Mouse (Mus musculus) neural tube, embryonic 15.5 days (tissue): ENCODE data around the gene H13. TPM values are rescaled to one million over a fixed set of nuclear protein-coding genes. Genes with fewer than 3 reads are reported as not detected.

Source experiments
- ATAC-seq: fragments of 200-750 bp; cut with Nextera tagmentation; 2 replicates; pipeline ENCODE4 v1.8.0; 2017; ENCODE audit warnings: mild to moderate bottlenecking, moderate TSS enrichment, moderate library complexity; ENCODE audit not compliant: low FRiP score
- H3K27ac ChIP-seq: fragments of 300-500 bp; sonication (generic); replicated peaks from 2 replicates; pipeline ENCODE4 v1.5.1; 2015; ENCODE audit warnings: mild to moderate bottlenecking, inconsistent platforms
- H3K27me3 ChIP-seq: fragments of 300-500 bp; sonication (generic); replicated peaks from 2 replicates; pipeline ENCODE4 v1.6.1; 2015; ENCODE audit warnings: inconsistent platforms
- H3K36me3 ChIP-seq: fragments of 300-500 bp; sonication (generic); 2 replicates; pipeline ENCODE4 v1.6.1; 2015; ENCODE audit warnings: inconsistent platforms
- H3K4me1 ChIP-seq: fragments of 300-500 bp; sonication (generic); 2 replicates; pipeline ENCODE4 v1.6.1; 2015; ENCODE audit warnings: inconsistent platforms
- H3K4me2 ChIP-seq: fragments of 300-500 bp; sonication (generic); 2 replicates; pipeline ENCODE4 v1.6.1; 2015; ENCODE audit warnings: inconsistent platforms, mild to moderate bottlenecking, moderate library complexity
- H3K4me3 ChIP-seq: fragments of 300-500 bp; sonication (generic); replicated peaks from 2 replicates; pipeline ENCODE4 v1.5.1; 2015; ENCODE audit warnings: mild to moderate bottlenecking, inconsistent platforms
- H3K9ac ChIP-seq: fragments of 300-500 bp; sonication (generic); replicated peaks from 2 replicates; pipeline ENCODE4 v1.6.1; 2015; ENCODE audit warnings: mild to moderate bottlenecking, inconsistent platforms
- H3K9me3 ChIP-seq: fragments of 300-500 bp; sonication (generic); replicated peaks from 2 replicates; pipeline ENCODE4 v1.6.1; 2016; ENCODE audit warnings: inconsistent platforms
- WGBS: fragments of 180-500 bp; shearing (Covaris S2); methylation state at CpG from one replicate; pipeline ENCODE4 v1.1.7; 2015; ENCODE audit warnings: mixed read lengths; 5-methylcytosine and 5-hydroxymethylcytosine counted together
- polyA plus RNA-seq: library from polyadenylated mRNA; unstranded; fragments of >200 nt; fragmentation: Nextera tagmentation; extraction: Ambion mirVana; gene quantifications from 2 replicates; pipeline ENCODE4 v1.2.1, GENCODE M21; 2015

H13 gene
- polyA plus RNA-seq, 1 experiment from 2014 or later = 152 TPM

DNA sequence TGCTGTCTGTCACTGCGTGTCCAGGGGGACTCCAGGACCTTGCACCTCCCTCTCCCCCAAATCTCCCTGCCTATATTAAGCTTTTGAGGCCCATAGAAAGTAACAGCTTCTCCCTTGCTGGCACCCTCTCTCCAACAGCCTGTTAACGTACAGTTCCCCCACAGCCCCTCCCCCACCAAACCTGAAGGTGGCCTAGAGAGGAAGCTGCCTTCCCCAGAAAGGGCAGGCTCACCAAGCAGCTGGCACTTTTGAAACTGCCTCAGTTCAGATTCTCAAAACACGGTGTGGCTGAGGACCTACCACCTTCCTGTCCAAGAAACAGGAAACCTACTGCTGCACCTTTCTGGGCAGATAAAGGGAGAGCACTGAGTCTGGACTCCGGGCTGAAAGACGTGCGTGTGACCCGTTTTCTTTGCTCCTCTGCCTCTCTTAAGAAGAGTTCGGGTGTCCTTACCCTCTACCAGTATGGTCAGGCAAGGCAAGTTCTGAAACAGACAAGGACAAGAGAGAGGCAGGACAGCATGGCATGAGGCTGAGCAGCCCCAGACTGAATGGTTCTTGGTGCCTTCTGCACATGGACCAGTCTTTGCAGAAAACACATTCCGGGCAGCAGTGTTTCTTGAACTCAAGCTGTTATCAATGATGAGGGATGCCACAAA, 1.9 kb downstream of the H13 start:
- Histone ChIP-seq H3K9ac (peak overlapping the region; percentile 99), H3K27ac (peak overlapping the region; percentile 98), H3K4me1 (peaks cover 52% of the 10 kb centered on the region), H3K9me3 (no peaks in the 10 kb centered on the region), H3K27me3 (no peaks in the 10 kb centered on the region), H3K4me2 (peak overlapping the region; percentile 92), H3K36me3 (peaks cover 22% of the 10 kb centered on the region), H3K4me3 (peak overlapping the region; percentile 97)
- ATAC-seq = no peak
- WGBS = 62% methylated on average over 9 of the region's 9 CpGs

- Histone ChIP-seq H3K4me1 (peaks cover 53% of the 10 kb centered on the region), H3K36me3 (peaks cover 27% of the 10 kb centered on the region), H3K27ac (0 out of 2 replicates have a peak overlapping the region, but pooled peaks have one; percentile 98), H3K4me2 (peak overlapping the region; percentile 92), H3K27me3 (no peaks in the 10 kb centered on the region), H3K4me3 (peak overlapping the region; percentile 97), H3K9me3 (no peaks in the 10 kb centered on the region), H3K9ac (peak overlapping the region; percentile 99)
- 30% methylated on average over 5 of the region's 5 CpGs for WGBS
- ATAC-seq = peak; percentile 37
These were observed 2.4 kb downstream of the H13 start for GRCm38 (mm10) chr2:152671642-152671999.

DNA sequence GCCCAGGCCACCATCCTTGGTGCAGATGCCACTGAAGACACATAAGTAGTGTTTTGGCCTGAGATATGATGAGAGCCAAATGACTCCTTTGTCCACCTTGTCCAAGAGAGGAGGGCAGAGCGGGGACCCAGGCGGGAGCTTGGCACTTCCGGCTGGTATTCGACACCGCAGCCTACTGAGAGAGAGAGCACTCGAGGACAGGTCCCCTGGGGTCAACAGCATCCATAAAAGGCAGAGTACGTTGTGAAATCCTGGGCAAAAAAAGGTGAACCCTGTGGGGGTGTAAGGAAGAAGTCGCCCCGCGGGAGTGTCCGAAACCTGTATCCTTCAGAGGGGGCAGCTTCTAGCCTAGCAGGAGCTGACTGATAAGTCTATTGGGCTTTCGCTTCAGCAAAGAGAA, 2.9 kb downstream of the H13 start:
- WGBS = 78% methylated on average over 12 of the region's 12 CpGs
- Histone ChIP-seq H3K36me3 (peaks cover 33% of the 10 kb centered on the region), H3K4me1 (peaks cover 53% of the 10 kb centered on the region), H3K9ac (peak overlapping the region; percentile 99), H3K27ac (no peak overlapping the region), H3K9me3 (no peaks in the 10 kb centered on the region), H3K4me3 (peak overlapping the region; percentile 97), H3K4me2 (peak overlapping the region; percentile 92), H3K27me3 (no peaks in the 10 kb centered on the region)
- no peak for ATAC-seq

GRCm38 (mm10) chr2:152674148-152674547, 4.9 kb downstream of the H13 start:
- 76% methylated on average over 11 of the region's 11 CpGs for WGBS
- H3K27ac ChIP-seq = 0 out of 2 replicates have a peak overlapping the region, but pooled peaks have one; percentile 19
- H3K27me3 ChIP-seq = no peaks in the 10 kb centered on the region
- H3K4me2 ChIP-seq = no peak overlapping the region
- peaks cover 62% of the 10 kb centered on the region for H3K4me1 ChIP-seq
- no peaks in the 10 kb centered on the region for H3K9me3 ChIP-seq
- H3K36me3 ChIP-seq = peaks cover 48% of the 10 kb centered on the region
- H3K4me3 ChIP-seq = no peak overlapping the region
- H3K9ac ChIP-seq = no peak overlapping the region
- ATAC-seq = no peak

DNA sequence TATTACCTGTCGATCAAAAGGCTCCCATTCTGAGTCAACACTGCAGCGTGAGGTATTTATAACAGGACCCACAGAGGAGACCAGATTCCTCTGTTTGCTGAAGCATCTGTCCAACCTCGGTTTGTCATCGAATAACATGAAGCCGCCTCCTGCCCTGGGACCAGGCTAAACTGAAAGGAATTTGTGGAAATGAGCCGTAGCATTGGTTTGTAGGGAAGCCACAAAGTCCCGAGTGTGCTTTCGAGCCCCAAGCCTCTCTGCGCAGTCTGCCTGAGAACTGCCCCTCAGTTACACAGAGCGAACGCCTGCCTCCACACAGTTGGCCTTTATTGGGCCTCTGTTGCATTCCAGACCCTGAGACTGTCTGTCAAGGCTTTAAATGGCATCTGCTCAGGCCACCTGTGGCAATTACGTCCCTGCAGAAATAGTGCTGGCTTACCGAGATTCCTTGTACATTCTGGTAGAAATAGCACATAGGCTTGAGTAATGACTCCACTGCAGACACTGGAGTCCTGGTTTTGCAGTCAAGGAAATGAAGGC, 6.1 kb downstream of the H13 start:
- Histone ChIP-seq H3K4me3 (no peak overlapping the region), H3K27ac (0 out of 2 replicates have a peak overlapping the region, but pooled peaks have one; percentile 23), H3K9ac (no peak overlapping the region), H3K27me3 (no peaks in the 10 kb centered on the region), H3K4me2 (no peak overlapping the region), H3K36me3 (peaks cover 58% of the 10 kb centered on the region), H3K9me3 (no peaks in the 10 kb centered on the region), H3K4me1 (peaks cover 68% of the 10 kb centered on the region)
- 71% methylated on average over 13 of the region's 13 CpGs for WGBS
- ATAC-seq = no peak

DNA sequence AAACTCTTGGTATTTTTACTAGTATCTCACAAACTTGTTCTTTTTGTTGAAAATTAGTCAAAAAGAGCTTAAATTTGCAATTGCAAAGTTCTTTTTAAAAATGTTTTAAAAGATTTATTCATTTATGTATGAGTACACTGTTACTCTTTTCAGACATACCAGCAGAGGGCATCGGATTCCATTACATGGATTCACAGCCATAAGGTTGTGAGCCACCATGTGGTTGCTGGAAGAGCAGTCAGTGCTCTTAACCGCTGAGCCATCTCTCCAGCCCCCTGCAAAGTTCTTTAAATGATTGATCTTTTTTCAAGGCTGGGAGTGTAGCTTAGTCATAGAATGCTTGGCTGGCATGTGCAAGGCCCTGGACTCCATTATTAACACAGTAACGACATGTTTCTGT, 9.0 kb downstream of the H13 start:
- Histone ChIP-seq H3K27me3 (no peaks in the 10 kb centered on the region), H3K9me3 (no peaks in the 10 kb centered on the region), H3K36me3 (peaks cover 80% of the 10 kb centered on the region), H3K9ac (no peak overlapping the region), H3K4me3 (no peak overlapping the region), H3K27ac (no peak overlapping the region), H3K4me1 (peaks cover 40% of the 10 kb centered on the region), H3K4me2 (no peak overlapping the region)
- ATAC-seq = peak; percentile 55; the same call in 1 of the 2 replicates
- WGBS = 49% methylated on average over 3 of the region's 3 CpGs

GRCm38 (mm10) chr2:152678925-152679324, 9.7 kb downstream of the H13 start:
- H3K27me3 ChIP-seq = no peaks in the 10 kb centered on the region
- H3K4me1 ChIP-seq = peaks cover 37% of the 10 kb centered on the region
- WGBS = 79% methylated on average over 5 of the region's 5 CpGs
- no peaks in the 10 kb centered on the region for H3K9me3 ChIP-seq
- H3K4me3 ChIP-seq = no peak overlapping the region
- ATAC-seq = no peak
- peaks cover 87% of the 10 kb centered on the region for H3K36me3 ChIP-seq
- H3K27ac ChIP-seq = peak overlapping the region; percentile 54
- no peak overlapping the region for H3K4me2 ChIP-seq
- no peak overlapping the region for H3K9ac ChIP-seq

GRCm38 (mm10) chr2:152679701-152680355, 10.6 kb downstream of the H13 start:
- Histone ChIP-seq H3K9me3 (no peaks in the 10 kb centered on the region), H3K9ac (no peak overlapping the region), H3K36me3 (peaks cover 93% of the 10 kb centered on the region), H3K27ac (peak overlapping the region; percentile 69), H3K4me1 (peaks cover 31% of the 10 kb centered on the region), H3K4me2 (no peak overlapping the region), H3K27me3 (no peaks in the 10 kb centered on the region), H3K4me3 (no peak overlapping the region)
- ATAC-seq = peak; percentile 48
- WGBS = 73% methylated on average over 8 of the region's 8 CpGs

- Histone ChIP-seq H3K9ac (no peak overlapping the region), H3K4me3 (no peak overlapping the region), H3K4me1 (peaks cover 28% of the 10 kb centered on the region), H3K27ac (no peak overlapping the region), H3K27me3 (no peaks in the 10 kb centered on the region), H3K4me2 (no peak overlapping the region), H3K36me3 (peaks cover 93% of the 10 kb centered on the region), H3K9me3 (no peaks in the 10 kb centered on the region)
- no peak for ATAC-seq
- WGBS = 97% methylated on average over 5 of the region's 5 CpGs
These were observed 13.8 kb downstream of the H13 start for GRCm38 (mm10) chr2:152683086-152683485.

- peaks cover 94% of the 10 kb centered on the region for H3K36me3 ChIP-seq
- H3K27me3 ChIP-seq = no peaks in the 10 kb centered on the region
These were observed 17.1 kb downstream of the H13 start for GRCm38 (mm10) chr2:152686399-152686798.

GRCm38 (mm10) chr2:152686806-152687267, 17.6 kb downstream of the H13 start, which contains the start of gene Mcts2:
Gene Mcts2, plus strand, starts transcription at chr2:152687035.
- no peaks in the 10 kb centered on the region for H3K9me3 ChIP-seq
- ATAC-seq = peak; percentile 94
- peaks cover 19% of the 10 kb centered on the region for H3K4me1 ChIP-seq
- H3K4me2 ChIP-seq = peak within 1 kb of the TSS; percentile 69
- H3K4me3 ChIP-seq = peak within 1 kb of the TSS; percentile 53
- no peaks in the 10 kb centered on the region for H3K27me3 ChIP-seq
- H3K9ac ChIP-seq = peak within 1 kb of the TSS; percentile 47
- H3K27ac ChIP-seq = peak within 1 kb of the TSS; percentile 66
- 50% methylated on average over 45 of the region's 45 CpGs for WGBS
- H3K36me3 ChIP-seq = peaks cover 90% of the 10 kb centered on the region

More at GRCm38 (mm10) chr2:152686399-152686798, 17.1 kb downstream of the H13 start:
- WGBS = 55% methylated on average over 12 of the region's 12 CpGs
- Histone ChIP-seq H3K27ac (peak overlapping the region; percentile 66), H3K9me3 (no peaks in the 10 kb centered on the region), H3K4me2 (peak overlapping the region; percentile 37), H3K4me1 (peaks cover 19% of the 10 kb centered on the region), H3K4me3 (peak overlapping the region; percentile 10), H3K9ac (no peak overlapping the region)
- peak; percentile 14 for ATAC-seq
